Mouse (Mus musculus): ENCODE results near the gene Trpv6.

- TF ChIP-seq CTCF (conservative IDR thresholded peaks at IDR 0.05 in 1 of 2, IDR thresholded peaks at IDR 0.05 in 1 of 2; ENCODE audit: low read depth in 2 of 2, low read length in 2 of 2) (no peak), JUND (conservative IDR thresholded peaks at IDR 0.05; ENCODE audit: low read depth, low read length) (no peak)
Observed at GRCm38 (mm10) chr6:41631549-41631948, 4.7 kb downstream of the Trpv6 start.

Data from CH12.LX (cell line).